Mouse (Mus musculus): ENCODE data around the gene Ormdl1.

DNA sequence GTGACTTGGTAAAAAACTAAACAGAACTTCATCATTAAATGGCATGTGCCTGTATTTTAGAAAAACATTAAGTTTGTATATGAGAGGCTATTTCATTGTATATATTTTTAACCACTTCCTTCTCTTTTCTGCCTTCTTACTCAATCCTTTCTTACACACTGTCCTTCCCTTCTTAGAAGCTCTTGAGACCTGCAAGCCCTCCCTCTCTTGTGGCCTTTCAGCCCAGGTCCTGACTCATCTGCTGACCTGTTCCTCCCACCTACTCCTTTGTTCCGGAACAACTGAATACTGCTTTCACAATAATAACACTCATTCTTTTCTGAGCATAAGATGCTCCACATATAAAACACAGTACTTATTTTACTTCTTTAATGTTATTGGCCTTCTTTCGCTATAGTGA, 44.2 kb downstream of the Ormdl1 start:
- TF ChIP-seq ZC3H11A (IDR thresholded peaks at IDR 0.05; ENCODE audit: borderline replicate concordance, low read depth, low read length) (no peak), CHD2 (IDR thresholded peaks at IDR 0.05; ENCODE audit: low read depth, low read length) (no peak), MAFK (IDR thresholded peaks at IDR 0.05; ENCODE audit: insufficient read depth, low read depth, low read length) (no peak)
